Mouse (Mus musculus): ENCODE measurements around the gene Srek1ip1.

DNA sequence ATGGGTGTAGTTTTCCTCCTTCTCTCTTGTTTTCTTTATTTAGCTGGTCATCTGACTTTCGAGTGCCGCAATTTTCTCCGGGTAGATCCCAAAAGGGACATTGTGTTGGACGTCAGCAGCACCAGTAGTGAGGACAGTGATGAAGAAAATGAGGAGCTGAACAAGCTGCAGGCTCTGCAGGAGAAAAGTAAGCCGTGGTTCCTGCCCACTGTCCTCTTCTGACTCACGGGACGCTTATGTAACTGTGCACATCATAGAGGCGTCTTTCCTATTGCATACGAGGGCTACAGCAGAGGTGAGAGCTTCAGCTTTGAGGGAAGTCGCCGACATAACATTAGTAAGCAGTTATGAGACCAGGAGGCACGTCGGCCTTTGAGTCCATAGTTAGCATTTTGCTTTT is 40.5 kb downstream of the Srek1ip1 start:
- TF ChIP-seq CTCF (IDR thresholded peaks at IDR 0.05; ENCODE audit: control insufficient read depth, insufficient read depth, low read length) (no peak), POLR2A (IDR thresholded peaks at IDR 0.05; ENCODE audit: borderline replicate concordance, control insufficient read depth, low read depth, low read length) (no peak)

Measured in bone marrow, adult 2 months (tissue).